Mouse (Mus musculus) adrenal gland, postnatal 14 days (tissue): ENCODE data around the gene Hist3h2a. TPM values are rescaled to one million over a fixed set of nuclear protein-coding genes. Genes with fewer than 3 reads are reported as not detected.
A peak's percentile ranks its signal among the peaks of the same experiment; 100 is the strongest.

Experiments used
- DNase-seq: peaks from one replicate; pipeline ENCODE4 v3.0.0; 2021; ENCODE audit warnings: mixed read lengths
- long read RNA-seq, 2 experiments: library from polyadenylated mRNA; stranded (forward); transcript quantifications; one replicate each; pipeline ENCODE4 v2.0.0; 2021
- total RNA-seq: library from RNA; stranded (reverse); gene quantifications from 2 replicates; pipeline ENCODE4 v1.2.3, GENCODE M21; 2021

Hist3h2a gene
- total RNA-seq: 24.4 and 26.8 TPM in 2 replicates
- long read RNA-seq, experiment 1, transcript Hist3h2a-201 (1 exons, 2,146 nt): major isoform, 40 of 40 reads
- long read RNA-seq, experiment 1, partial matches to known transcripts: 0 of 40 reads
- long read RNA-seq, experiment 1, other reads (novel, unspliced or antisense): 0 of 40 reads
- long read RNA-seq, experiment 2, transcript Hist3h2a-201 (1 exons, 2,146 nt): major isoform, 39 of 39 reads
- long read RNA-seq, experiment 2, partial matches to known transcripts: 0 of 39 reads
- long read RNA-seq, experiment 2, other reads (novel, unspliced or antisense): 0 of 39 reads

DNA sequence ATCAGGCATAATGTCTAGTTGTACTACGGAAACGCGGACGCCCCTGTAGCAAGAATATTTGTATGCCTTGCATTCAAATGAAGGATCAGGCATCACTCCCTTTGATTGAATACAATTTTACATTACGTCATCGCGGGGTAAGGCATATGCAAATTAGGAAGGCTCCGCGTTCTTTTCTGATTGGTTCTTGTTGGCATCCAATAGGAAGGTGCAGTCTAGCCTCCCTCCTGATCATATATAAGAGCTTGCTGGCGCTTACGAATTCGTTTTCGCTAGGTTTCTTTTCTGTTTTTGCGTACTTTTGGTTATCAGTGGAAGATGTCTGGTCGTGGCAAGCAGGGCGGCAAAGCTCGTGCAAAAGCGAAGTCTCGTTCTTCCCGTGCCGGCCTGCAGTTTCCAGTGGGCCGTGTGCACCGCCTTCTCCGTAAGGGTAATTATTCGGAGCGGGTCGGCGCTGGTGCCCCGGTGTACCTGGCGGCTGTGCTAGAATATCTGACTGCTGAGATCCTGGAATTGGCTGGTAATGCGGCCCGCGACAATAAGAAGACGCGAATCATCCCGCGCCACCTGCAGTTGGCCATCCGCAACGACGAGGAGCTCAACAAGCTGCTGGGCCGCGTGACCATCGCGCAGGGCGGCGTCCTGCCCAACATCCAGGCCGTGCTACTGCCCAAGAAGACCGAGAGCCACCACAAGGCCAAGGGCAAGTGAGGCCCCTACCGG lies at the start of gene Hist3h2a, which contains the start of gene Trim17:
Gene Hist3h2a, plus strand, starts transcription at position 266 of the 723 bp plus-strand sequence.
Gene Trim17, plus strand, starts transcription at position 266 of the 723 bp plus-strand sequence.
- peak; percentile 89 for DNase-seq

DNA sequence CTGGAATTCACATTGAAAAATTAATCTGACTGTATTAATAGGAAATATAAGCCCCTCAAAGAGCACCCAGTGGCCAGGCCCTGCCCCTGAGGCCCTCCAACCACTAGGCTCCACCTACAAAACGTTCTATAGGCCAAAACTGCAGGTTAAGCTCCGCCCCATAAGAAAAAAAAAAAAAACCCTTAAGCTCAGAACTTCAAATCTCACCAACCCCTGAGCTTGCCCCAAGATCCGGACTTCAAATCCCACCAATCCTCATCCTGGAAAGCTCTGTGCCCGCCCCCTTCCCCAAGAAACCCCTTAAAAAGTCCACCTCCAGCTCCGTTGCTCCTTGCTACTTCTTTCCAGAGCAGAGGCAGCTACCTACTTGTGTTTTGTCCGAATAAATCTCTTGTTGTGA lies 49.6 kb upstream of the Hist3h2a start:
- peak; percentile 33 for DNase-seq

DNA sequence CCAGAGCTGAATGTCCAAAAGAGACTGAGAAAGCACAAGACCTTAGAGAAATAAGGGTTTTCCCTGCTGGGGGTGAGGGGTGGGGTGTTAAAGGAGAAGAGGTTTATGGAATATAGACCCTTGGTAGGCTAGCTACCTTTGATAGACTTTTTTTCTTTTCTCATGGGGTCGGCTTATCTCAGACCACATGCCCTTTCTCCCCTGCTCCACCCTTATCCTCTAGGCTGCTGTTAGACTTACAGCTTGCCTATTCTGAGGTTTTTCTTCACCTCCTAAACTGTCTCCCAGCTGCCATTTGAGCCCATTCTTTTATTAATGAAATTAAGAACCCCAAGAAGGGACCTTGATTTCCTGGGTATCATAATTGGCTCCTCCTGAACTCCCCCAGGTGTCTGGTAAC lies 40.7 kb upstream of the Hist3h2a start:
- no peak for DNase-seq

DNA sequence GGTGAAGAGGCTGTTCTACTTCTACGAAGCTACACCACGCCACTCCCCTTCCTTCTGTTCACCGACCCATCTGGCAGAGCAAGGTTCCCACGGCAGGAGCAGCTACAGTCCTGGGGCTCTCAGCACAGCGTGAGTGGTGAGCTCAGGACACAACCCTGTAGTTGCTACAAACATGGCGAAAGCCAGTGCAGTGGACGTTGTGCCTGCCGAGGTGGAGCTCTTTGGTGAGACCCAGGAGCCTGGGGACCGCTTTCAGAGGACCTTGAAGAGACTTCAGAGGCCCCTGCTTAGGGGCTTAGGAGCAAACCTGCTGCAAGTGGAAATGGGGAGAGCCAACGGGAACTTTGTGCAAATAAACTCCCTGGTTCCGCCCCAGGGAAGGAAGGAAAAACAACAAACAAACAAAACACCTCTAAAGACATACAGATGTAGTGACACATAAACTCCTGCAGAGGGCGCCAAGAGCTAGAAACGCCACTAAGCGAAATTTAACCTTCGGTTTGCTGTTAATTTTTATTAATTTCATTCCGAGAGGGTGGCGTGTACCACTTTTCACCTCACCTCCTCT lies 39.9 kb upstream of the Hist3h2a start:
- DNase-seq: peak; percentile 37

DNA sequence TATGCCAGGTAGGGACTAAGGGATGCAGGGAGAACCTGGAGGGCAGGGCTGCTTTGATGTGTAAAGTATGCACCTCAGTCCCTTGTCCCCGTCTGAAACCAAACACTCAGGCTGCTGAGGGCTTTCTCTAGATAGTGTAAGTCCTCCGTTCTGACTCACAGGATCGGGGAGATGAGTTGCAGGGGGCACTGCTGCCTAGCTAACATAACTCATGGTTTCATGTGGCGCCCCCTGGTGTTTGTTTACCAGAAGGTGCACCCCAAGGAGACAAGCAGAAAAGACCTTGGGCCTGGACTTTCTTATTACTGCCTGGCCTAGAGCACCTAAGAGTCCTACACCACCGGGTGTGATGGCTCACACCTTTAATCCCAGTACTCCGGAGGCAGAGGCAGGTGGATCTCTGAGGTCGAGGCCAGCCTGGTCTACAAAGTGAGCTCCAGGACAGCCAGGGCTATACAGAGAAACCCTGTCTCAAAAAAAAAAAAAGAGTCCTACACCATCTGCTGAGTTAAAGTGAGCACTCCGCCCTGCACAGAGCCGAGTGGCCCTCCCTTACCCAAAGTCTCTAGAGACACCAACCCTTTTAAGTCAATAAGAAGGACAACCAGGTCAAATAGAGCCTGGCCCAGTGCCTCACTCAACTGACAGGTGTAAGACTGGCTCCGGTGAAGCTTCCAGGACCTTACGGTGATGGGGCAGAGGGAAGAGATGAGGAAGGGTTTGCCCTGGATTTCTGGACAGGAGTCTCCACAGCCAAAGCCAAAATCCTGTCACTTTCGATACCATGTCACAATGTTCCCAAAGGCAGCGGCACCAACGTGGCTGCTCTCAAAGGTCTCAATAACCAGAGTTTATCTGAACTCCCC lies 37.4 kb upstream of the Hist3h2a start:
- DNase-seq: peak; percentile 84

DNA sequence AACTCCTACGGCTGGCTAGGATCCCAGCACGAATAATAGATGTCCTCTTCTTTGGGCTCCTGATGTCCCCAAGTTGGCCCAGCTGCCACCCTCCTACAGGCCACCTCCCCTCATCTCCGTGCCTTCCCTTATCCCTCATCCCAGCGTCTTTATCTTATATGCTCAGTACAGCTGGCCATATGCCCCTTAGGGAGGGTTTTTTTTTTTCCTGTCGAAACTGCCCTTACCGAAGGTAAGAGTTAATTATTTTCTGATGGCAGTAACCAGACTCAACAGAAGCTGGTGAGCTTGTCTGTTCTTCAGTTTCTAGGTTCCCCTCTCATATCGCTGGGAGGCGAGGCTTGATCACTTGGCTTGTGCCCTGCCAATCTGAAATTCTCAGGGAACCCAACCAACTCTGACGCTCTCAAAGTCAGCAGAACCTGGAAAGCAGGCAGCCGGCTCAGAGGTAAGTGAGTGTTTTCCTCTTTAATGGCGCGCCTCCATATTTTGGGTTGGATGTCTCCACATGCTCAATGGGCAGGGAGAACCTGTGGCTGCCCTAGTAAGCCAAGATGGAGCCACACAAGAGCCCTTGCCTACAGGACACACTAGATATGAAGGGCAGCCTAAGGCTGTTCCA lies 36.6 kb upstream of the Hist3h2a start, which contains the start of gene Btnl10:
Gene Btnl10, plus strand, starts transcription at position 164 of the 622 bp plus-strand sequence.
- no peak for DNase-seq

DNA sequence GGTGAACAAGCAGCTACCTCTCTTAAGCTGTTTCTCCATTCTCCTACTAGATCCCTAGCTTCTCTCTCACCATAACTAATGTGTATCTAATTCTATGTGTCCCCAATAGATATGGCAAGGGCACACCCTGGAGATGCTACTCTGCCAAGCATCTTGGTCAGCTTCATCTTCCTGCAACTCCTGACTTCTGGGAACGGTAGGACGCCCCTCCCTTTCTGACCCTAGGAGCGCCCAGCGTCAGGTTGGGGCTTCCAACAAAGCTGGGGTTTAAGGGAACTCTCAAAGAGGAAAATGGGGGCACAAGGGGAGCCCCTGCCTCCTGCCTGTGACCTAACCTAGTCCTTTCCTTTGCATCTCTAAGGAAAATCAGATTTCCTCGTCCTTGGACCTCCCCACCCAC lies 35.7 kb upstream of the Hist3h2a start:
- no peak for DNase-seq

DNA sequence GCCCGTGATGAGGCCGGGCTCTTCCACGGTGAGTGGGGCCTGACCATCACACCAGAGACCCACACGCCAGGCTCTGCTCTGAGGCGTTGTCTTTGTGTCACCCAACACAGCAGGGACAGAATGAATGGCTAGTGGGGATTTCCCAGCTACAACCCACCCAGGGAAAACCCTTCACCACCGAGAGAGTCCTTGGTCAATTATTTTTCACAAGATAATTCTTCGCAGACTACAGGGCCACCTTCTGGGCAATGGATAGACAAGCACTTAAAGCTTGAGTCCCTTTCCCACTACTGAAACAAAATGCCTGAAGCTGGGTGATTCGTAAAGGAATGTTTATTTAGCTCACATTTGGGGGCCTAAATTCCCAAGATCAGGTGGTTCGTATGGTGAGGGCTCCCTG lies 32.1 kb upstream of the Hist3h2a start:
- DNase-seq: no peak

DNA sequence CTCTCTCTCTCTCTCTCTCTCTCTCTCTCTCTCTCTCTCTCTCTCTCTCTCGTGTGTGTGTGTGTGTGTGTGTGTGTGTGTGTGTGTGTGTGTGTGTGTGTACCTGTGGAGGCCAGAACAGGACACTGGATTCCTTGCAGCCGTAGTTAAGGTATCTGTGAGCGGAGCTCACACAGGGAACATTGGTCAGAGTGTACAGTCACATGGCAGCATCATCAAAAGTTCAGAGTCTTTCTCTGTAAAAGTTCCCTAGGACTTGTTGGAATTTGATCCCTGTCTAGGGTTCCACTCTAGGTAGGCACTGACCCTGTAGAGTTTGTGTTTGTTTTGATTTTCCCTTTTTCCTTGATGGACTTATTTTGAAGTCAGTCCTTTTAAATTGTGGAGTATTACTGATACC lies 27.8 kb upstream of the Hist3h2a start:
- no peak for DNase-seq

DNA sequence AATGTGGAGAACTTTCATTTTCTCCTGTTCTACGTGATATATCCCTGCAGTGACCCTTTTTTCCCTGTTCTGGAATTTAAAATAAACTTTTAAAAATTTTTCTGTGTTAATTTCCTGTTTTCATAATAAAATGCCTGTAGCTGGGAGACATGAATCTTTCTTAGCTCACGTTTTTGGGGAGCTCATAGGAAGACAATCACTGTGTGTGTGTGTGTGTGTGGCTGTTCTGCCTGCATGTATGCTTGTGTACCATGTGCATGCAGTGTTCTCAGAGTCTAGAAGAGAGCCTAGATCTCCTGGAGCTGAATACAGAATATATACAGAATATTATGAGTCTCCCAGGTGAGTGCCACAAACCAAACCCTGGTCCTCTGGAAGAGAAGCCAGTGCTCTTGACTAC lies 27.4 kb upstream of the Hist3h2a start:
- no peak for DNase-seq

DNA sequence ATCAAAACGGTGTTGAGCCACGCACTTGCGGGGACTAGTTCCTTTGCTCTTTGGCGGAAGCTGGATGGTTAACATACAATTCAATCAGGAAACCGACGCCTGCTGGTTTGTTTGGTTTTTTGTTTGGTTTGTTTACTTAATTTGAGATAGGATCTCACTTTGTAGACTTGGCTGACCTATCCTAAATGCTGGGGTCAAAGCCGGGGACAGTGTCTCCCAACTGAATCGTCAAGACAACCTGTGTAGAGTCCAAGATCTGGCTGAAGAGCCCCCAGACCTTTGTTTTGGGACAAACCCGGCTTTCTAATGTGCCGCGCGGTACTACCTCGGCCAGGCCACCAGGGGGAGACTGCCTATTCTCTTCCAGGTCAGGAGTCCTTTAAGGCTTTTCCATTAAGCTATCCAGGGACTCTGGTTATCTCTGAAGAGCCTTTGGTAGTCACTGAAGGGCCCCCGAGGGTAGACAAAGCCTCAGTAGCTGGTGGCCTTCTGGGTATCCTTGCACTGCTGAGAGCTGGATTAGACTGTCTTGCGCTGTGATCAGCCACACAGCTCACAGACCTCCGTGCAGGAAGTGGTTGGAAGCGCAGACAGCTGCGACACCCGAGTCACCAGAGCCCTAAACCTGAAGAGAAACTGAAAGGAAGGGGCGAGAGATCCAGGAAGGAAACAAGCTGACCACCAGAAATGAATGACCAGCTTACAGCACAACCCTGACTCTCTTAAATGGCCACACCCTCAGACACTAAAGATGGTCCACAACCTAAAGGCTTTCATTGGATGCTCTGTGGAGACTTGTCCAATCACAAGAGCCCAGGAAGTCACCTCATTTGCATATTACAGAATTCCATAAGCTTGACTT lies 26.5 kb upstream of the Hist3h2a start:
- DNase-seq: peak; percentile 79

DNA sequence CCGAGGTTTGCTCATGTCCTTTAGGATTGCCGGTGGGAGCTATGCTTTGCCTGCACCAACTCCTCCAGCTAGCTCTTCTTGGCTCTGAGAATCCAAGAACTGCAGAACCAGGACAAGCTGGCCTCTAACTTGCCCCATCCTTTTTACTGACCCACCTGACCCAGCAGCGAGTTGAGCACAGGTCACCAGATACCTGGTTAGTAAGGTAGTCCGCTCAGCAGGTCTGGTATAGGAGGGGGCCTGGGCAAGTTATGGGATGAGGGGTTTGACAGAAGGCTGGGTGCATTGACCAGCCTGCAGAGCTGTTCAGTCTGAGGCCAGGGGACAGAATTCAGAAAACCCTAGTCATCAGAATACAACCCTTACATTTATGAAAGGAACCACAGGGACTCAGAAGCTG lies 25.4 kb upstream of the Hist3h2a start:
- DNase-seq: no peak

DNA sequence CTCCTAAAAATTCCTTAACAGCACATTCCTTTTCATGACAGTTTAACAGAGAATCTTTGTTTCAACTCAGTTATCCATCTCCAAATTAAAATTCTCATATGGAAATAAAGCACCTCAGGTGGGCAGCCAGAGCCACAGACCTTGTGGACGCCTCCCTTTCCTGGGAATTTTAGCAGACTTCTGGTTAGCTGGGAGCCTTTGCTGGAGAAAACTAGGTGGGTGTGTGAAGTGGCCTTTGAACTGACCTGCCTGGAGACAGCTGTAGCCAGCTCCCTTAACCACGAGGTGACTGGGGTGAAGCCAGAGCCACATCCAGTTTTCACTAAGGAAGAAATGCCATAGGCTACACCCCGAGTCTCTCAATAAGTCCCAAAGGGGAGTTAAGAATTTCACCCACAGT lies 24.8 kb upstream of the Hist3h2a start:
- DNase-seq: no peak

DNA sequence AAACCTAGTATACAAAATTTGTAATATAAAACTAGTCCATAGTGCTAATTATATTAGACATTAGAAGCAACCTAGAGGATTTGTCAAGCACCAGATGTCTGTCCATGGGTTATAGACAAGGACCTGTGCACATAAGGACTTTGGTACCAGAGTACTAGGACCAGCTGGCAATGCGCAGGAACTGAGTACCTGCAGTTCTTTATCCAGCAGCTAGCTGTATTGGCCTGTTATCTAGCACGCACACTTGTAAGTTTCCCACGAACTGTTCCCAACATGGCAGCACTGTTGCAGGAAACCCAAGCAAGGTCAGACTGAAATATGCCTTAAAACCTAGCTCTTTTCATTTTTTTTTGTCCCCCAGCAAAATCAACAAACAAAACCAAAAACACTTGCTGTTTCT lies 24.2 kb upstream of the Hist3h2a start:
- no peak for DNase-seq

DNA sequence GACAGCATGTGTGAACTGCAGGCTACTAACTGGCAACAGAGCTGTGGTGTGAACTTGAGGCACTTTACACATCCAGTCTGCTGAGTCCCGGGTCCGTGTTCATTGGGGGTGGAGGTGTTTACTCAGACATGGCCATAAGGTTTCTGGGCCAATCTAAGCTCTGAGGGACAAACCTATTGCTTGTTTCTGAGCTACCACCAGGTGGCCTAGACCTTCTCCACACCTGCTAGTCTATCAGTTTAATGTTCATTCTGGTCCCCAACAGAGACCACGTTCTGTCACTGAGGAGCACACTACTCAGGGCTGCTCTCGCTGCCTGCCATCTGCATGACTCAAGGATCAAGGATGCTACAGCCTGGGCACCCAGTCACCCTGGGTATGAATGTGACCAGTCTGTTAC lies 22.9 kb upstream of the Hist3h2a start:
- no peak for DNase-seq

DNA sequence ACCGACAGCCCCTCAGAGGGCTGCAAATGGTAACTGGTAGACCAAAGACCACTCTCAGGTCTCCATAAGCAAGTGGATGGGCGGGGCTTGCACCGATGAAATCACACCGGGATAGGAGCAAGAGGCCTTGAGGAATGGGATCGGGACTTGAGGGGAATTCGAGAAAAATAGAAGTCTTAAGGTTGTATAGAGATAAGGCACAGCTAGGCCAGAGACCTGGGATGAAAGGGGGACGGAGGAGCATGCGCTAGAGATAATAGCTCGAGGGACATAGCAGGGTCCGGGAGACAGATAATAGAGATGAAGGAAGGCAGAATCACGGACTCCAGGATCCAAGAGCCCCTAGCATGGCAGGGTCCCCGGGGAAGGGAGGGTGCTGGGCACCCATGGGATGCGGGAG lies 16.6 kb upstream of the Hist3h2a start:
- DNase-seq: no peak

DNA sequence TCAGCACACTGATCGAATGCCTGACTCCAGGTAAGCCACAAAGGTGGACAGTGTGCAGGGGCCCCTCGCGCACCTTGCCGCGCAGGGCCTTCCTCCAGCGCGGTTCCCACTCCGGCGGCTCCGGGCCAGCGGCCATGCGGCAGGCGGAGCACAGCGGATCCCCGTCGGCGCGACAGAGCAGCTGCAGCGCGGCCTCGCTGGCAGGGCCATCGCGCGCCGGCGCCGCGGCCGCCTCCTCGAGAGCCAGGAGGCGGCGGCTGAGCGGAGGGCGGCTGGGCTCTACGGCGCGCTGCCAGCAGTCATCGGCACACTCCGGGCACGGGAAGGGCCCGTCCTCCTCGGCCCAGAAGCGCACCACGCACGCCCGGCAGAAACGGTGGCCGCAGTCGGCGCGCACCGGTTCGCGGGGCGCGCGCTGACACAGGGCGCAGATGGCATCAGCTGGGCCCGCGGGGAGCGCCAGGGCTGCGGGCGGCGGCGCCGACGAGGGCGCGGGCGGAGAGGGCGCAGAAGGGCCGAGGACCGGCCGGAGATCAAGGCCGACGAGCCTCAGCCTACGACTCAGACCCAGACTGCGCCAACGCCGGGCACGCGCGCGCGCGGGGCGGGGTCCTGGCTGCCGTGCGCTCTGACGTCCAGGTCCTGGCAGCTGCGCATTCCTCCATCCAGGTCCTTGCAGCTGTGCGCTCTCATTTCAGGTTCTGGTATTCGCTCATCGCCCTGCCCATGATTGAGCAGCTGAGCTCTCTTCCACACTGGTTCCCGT lies 16.0 kb upstream of the Hist3h2a start, which contains the start of gene Rnf187:
Gene Rnf187, minus strand, starts transcription at position 595 of the 766 bp plus-strand sequence.
- peak; percentile 95 for DNase-seq

DNA sequence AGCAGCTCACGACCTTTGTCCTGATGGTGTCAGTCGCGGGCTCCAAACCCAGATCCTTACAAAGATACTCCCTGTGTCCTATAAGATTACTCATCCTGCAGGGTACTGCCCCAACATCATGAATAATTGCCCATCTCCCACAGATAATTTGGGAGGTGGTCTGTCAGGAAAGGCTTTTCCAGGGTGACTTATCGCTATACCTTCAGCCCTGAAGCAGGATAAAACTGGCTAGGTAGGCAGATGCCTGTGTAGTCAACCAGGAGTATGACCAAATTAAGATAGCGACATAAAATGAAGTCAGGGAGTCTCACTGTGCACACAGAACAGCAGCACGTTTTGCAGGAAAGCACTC lies 15.4 kb upstream of the Hist3h2a start:
- no peak for DNase-seq

DNA sequence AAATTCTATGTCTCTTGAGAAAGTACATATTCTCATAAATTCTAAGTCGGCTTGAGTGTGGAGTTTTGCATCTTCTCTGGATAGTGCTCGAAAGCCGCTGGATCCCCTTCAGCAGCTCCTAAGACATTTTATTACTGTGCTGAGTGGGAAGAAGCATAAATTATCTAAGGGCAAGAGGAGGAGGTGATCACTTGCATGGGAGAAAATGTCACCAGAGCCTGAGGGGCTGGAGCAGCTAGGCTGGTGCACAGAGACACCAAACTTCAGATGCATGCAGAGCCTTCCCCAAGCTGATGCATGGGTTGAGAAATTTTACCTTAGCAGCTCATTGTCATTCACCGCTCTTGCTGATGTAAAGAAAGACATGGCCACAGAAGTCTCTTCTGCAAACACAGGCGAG lies 10.3 kb upstream of the Hist3h2a start:
- DNase-seq: no peak

DNA sequence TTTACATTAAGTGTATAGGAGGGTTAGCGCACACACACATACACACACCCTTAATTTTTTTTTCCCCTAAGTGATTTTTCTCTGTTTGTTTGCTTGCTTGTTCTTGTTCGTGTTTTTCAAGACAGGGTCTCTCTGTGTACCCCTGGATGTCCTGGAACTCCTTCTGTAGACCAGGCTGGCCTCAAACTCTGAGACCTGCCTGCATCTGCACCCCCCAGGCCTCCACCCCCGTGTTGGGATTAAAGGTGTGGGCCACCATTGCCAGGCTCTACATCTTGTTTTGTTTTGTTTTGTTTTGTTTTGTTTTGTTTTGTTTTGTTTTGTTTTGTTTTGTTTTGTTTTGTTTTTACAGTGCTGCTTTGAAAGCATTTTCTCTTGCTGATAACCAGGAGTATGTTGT lies 7.2 kb upstream of the Hist3h2a start:
- DNase-seq: no peak
